Mouse (Mus musculus): ENCODE measurements around the gene Olfr549.

DNA sequence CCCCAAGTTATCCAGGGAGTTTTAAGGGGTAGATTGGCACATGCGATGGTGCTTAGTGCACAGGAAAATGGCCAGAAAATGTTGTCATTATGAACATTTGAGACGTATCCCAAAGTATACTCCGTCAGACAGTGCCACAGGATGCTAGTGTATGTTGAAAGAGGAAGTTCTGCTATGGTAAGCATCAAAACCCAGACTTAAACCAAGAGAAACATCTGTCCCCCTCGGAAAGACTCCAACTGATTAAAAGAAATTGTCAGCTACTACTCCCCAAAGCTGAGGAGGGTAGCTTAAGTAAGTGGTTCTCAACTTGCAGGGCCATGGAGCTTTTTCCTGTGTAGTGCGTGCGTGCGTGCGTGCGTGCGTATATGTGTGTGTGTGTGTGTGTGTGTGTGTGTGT, 37.7 kb upstream of the Olfr549 start:
- TF ChIP-seq POLR2A (IDR thresholded peaks at IDR 0.05; ENCODE audit: borderline replicate concordance, control insufficient read depth, low read depth, low read length): no peak
- TF ChIP-seq CTCF (IDR thresholded peaks at IDR 0.05; ENCODE audit: control insufficient read depth, insufficient read depth, low read length): no peak
